Mouse (Mus musculus) hindbrain, embryonic 12.5 days (tissue): Measurements from ENCODE around the gene 1700028J19Rik. TPM values are rescaled to one million over a fixed set of nuclear protein-coding genes. Genes with fewer than 3 reads are reported as not detected.
"Not testable (repeated sequence)": the region's sequence is repeated elsewhere in the genome, so short reads cannot be mapped to it uniquely, and the experiment has no call there.

Source experiments
- ATAC-seq: fragments of 200-750 bp; cut with Nextera tagmentation; 2 replicates; pipeline ENCODE4 v1.8.0; 2017; ENCODE audit warnings: moderate TSS enrichment; ENCODE audit not compliant: low FRiP score
- H3K27ac ChIP-seq: fragments of 300-500 bp; sonication (generic); 2 replicates; pipeline ENCODE4 v1.5.1; 2016; ENCODE audit warnings: mild to moderate bottlenecking
- H3K27me3 ChIP-seq: fragments of 300-500 bp; sonication (generic); 2 replicates; pipeline ENCODE4 v1.6.1; 2016; ENCODE audit warnings: mild to moderate bottlenecking
- H3K36me3 ChIP-seq: fragments of 300-500 bp; sonication (generic); 2 replicates; pipeline ENCODE4 v1.6.1; 2016; ENCODE audit warnings: mild to moderate bottlenecking
- H3K4me1 ChIP-seq: fragments of 300-500 bp; sonication (generic); 2 replicates; pipeline ENCODE4 v1.6.1; 2016
- H3K4me2 ChIP-seq: fragments of 300-500 bp; sonication (generic); replicated peaks from 2 replicates; pipeline ENCODE4 v1.6.1; 2016; ENCODE audit warnings: mild to moderate bottlenecking
- H3K4me3 ChIP-seq: fragments of 300-500 bp; sonication (generic); 2 replicates; pipeline ENCODE4 v1.5.1; 2016; ENCODE audit warnings: mild to moderate bottlenecking
- H3K9ac ChIP-seq: fragments of 300-500 bp; sonication (generic); 2 replicates; pipeline ENCODE4 v1.6.1; 2016; ENCODE audit warnings: mild to moderate bottlenecking, moderate library complexity
- H3K9me3 ChIP-seq: fragments of 300-500 bp; sonication (generic); replicated peaks from 2 replicates; pipeline ENCODE4 v1.6.1; 2016; ENCODE audit warnings: mild to moderate bottlenecking
- WGBS: fragments of 180-500 bp; shearing (Covaris S2); methylation state at CpG from one replicate; pipeline ENCODE4 v1.1.7; 2016; 5-methylcytosine and 5-hydroxymethylcytosine counted together
- polyA plus RNA-seq: library from polyadenylated mRNA; unstranded; fragments of >200 nt; fragmentation: Nextera tagmentation; extraction: Ambion mirVana; gene quantifications from 2 replicates; pipeline ENCODE4 v1.2.1, GENCODE M21; 2016

Gene 1700028J19Rik
- polyA plus RNA-seq, 1 experiment from 2014 or later = 1.1 TPM

- 0% methylated on average over 23 of the region's 23 CpGs for WGBS
- H3K4me1 ChIP-seq = peaks cover 26% of the 10 kb centered on the region
- peak overlapping the region; percentile 78 for H3K4me2 ChIP-seq
Measured at GRCm38 (mm10) chr7:44246984-44247470, 532 bp upstream of the 1700028J19Rik start.

GRCm38 (mm10) chr7:44244080-44244479 is 2.4 kb downstream of the 1700028J19Rik start:
- H3K36me3 ChIP-seq = peaks cover 7% of the 10 kb centered on the region
- 40% methylated on average over 1 of the region's 1 CpGs for WGBS

More at GRCm38 (mm10) chr7:44246984-44247470, 532 bp upstream of the 1700028J19Rik start:
- Histone ChIP-seq H3K27me3 (no peaks in the 10 kb centered on the region), H3K4me3 (peak overlapping the region; percentile 88), H3K27ac (peak overlapping the region; percentile 92), H3K9me3 (0 out of 2 replicates have a peak, but pooled peaks cover 2% of the 10 kb centered on the region), H3K9ac (peak overlapping the region; percentile 92), H3K36me3 (peaks cover 33% of the 10 kb centered on the region)
- ATAC-seq = peak; percentile 32; the same call in 1 of the 2 replicates

GRCm38 (mm10) chr7:44241163-44241562 is 5.3 kb downstream of the 1700028J19Rik start:
- peaks cover 5% of the 10 kb centered on the region for H3K4me1 ChIP-seq
- ATAC-seq = no peak
- H3K36me3 ChIP-seq = no peaks in the 10 kb centered on the region
- 66% methylated on average over 2 of the region's 2 CpGs for WGBS
- no peak overlapping the region for H3K9ac ChIP-seq
- H3K4me2 ChIP-seq = no peak overlapping the region
- H3K27ac ChIP-seq = no peak overlapping the region
- no peaks in the 10 kb centered on the region for H3K27me3 ChIP-seq
- H3K9me3 ChIP-seq = 0 out of 2 replicates have a peak, but pooled peaks cover 2% of the 10 kb centered on the region
- no peak overlapping the region for H3K4me3 ChIP-seq

More at GRCm38 (mm10) chr7:44244080-44244479, 2.4 kb downstream of the 1700028J19Rik start:
- ATAC-seq = no peak
- no peak overlapping the region for H3K4me3 ChIP-seq
- H3K9ac ChIP-seq = no peak overlapping the region
- H3K4me1 ChIP-seq = peaks cover 20% of the 10 kb centered on the region
- H3K4me2 ChIP-seq = no peak overlapping the region
- no peaks in the 10 kb centered on the region for H3K27me3 ChIP-seq
- H3K27ac ChIP-seq = no peak overlapping the region
- 0 out of 2 replicates have a peak, but pooled peaks cover 2% of the 10 kb centered on the region for H3K9me3 ChIP-seq

GRCm38 (mm10) chr7:44240712-44241111 is 5.8 kb downstream of the 1700028J19Rik start:
- 45% methylated on average over 1 of the region's 1 CpGs for WGBS
- Histone ChIP-seq H3K4me2 (no peak overlapping the region), H3K4me3 (no peak overlapping the region), H3K9ac (no peak overlapping the region), H3K4me1 (peaks cover 5% of the 10 kb centered on the region), H3K36me3 (no peaks in the 10 kb centered on the region), H3K9me3 (0 out of 2 replicates have a peak, but pooled peaks cover 2% of the 10 kb centered on the region), H3K27ac (no peak overlapping the region), H3K27me3 (no peaks in the 10 kb centered on the region)
- no peak for ATAC-seq

- no peak overlapping the region for H3K27ac ChIP-seq
- no peak overlapping the region for H3K4me3 ChIP-seq
- H3K27me3 ChIP-seq = no peaks in the 10 kb centered on the region
- no peak overlapping the region for H3K9ac ChIP-seq
- H3K4me2 ChIP-seq = no peak overlapping the region
- 57% methylated on average over 2 of the region's 2 CpGs for WGBS
- H3K9me3 ChIP-seq = 0 out of 2 replicates have a peak, but pooled peaks cover 2% of the 10 kb centered on the region
- ATAC-seq = no peak
- no peaks in the 10 kb centered on the region for H3K4me1 ChIP-seq
- H3K36me3 ChIP-seq = no peaks in the 10 kb centered on the region
Measured at GRCm38 (mm10) chr7:44239913-44240312, 6.6 kb downstream of the 1700028J19Rik start.

- Histone ChIP-seq H3K9ac (no peak within 1 kb of the TSS), H3K4me2 (no peak within 1 kb of the TSS), H3K4me3 (no peak within 1 kb of the TSS), H3K9me3 (no peaks in the 10 kb centered on the region), H3K27ac (no peak within 1 kb of the TSS), H3K27me3 (0 out of 2 replicates have a peak, but pooled peaks cover 2% of the 10 kb centered on the region), H3K36me3 (no peaks in the 10 kb centered on the region), H3K4me1 (no peaks in the 10 kb centered on the region)
- ATAC-seq = no peak
- 81% methylated on average over 3 of the region's 3 CpGs for WGBS
Measured at GRCm38 (mm10) chr7:44235909-44236308, 10.6 kb downstream of the 1700028J19Rik start, which contains the start of gene Gm36864. Gene Gm36864, plus strand, starts transcription at chr7:44236177.

GRCm38 (mm10) chr7:44225076-44225475 is 21.4 kb downstream of the 1700028J19Rik start, which contains the start of gene Klk1:
Gene Klk1, plus strand, starts transcription at chr7:44225360.
- H3K27ac ChIP-seq = no peak within 1 kb of the TSS
- H3K9ac ChIP-seq = no peak within 1 kb of the TSS
- WGBS = 38% methylated on average over 1 of the region's 1 CpGs
- no peaks in the 10 kb centered on the region for H3K27me3 ChIP-seq
- H3K4me1 ChIP-seq = no peaks in the 10 kb centered on the region
- no peak within 1 kb of the TSS for H3K4me3 ChIP-seq
- H3K9me3 ChIP-seq = no peaks in the 10 kb centered on the region
- ATAC-seq = no peak
- H3K4me2 ChIP-seq = no peak within 1 kb of the TSS
- no peaks in the 10 kb centered on the region for H3K36me3 ChIP-seq

GRCm38 (mm10) chr7:44222335-44222734 is 24.2 kb downstream of the 1700028J19Rik start:
- H3K9me3 ChIP-seq, H3K9ac ChIP-seq, H3K27me3 ChIP-seq, H3K27ac ChIP-seq, ATAC-seq, H3K4me3 ChIP-seq, H3K36me3 ChIP-seq, H3K4me2 ChIP-seq, H3K4me1 ChIP-seq: not testable (repeated sequence)
- 88% methylated on average over 6 of the region's 6 CpGs for whole genome bisulfite sequencing

- 70% methylated on average over 8 of the region's 10 CpGs for WGBS
- H3K9me3 ChIP-seq, ATAC-seq, H3K27me3 ChIP-seq, H3K9ac ChIP-seq, H3K4me3 ChIP-seq, H3K4me2 ChIP-seq, H3K4me1 ChIP-seq, H3K36me3 ChIP-seq, H3K27ac ChIP-seq: not testable (repeated sequence)
Measured at GRCm38 (mm10) chr7:44221601-44222000, 24.9 kb downstream of the 1700028J19Rik start.

GRCm38 (mm10) chr7:44215645-44216044 is 30.9 kb downstream of the 1700028J19Rik start, which contains the start of gene Klk1b5:
Gene Klk1b5, plus strand, starts transcription at chr7:44215945.
- WGBS = 81% methylated on average over 1 of the region's 1 CpGs
- Histone ChIP-seq H3K4me1 (no peaks in the 10 kb centered on the region), H3K27ac (no peak within 1 kb of the TSS), H3K27me3 (no peaks in the 10 kb centered on the region; the same call in 1 of the 2 replicates), H3K4me3 (no peak within 1 kb of the TSS), H3K36me3 (no peaks in the 10 kb centered on the region), H3K9ac (no peak within 1 kb of the TSS), H3K4me2 (no peak within 1 kb of the TSS), H3K9me3 (no peaks in the 10 kb centered on the region)
- no peak for ATAC-seq

- Histone ChIP-seq H3K9ac (no peak overlapping the region), H3K27me3 (no peaks in the 10 kb centered on the region), H3K4me1 (no peaks in the 10 kb centered on the region), H3K36me3 (no peaks in the 10 kb centered on the region), H3K9me3 (no peaks in the 10 kb centered on the region), H3K27ac (no peak overlapping the region), H3K4me2 (no peak overlapping the region), H3K4me3 (no peak overlapping the region)
- no peak for ATAC-seq
- 78% methylated on average over 3 of the region's 3 CpGs for WGBS
Measured at GRCm38 (mm10) chr7:44208307-44208706, 38.2 kb downstream of the 1700028J19Rik start.

GRCm38 (mm10) chr7:44207135-44207534 is 39.4 kb downstream of the 1700028J19Rik start, which contains the start of gene Klk1b4:
Gene Klk1b4, plus strand, starts transcription at chr7:44207435.
- not testable (repeated sequence) for H3K9ac ChIP-seq, H3K4me3 ChIP-seq, H3K27ac ChIP-seq, ATAC-seq, H3K9me3 ChIP-seq, H3K36me3 ChIP-seq, H3K4me2 ChIP-seq, H3K27me3 ChIP-seq, H3K4me1 ChIP-seq
- WGBS = 58% methylated on average over 3 of the region's 3 CpGs

GRCm38 (mm10) chr7:44197891-44198290 is 48.6 kb downstream of the 1700028J19Rik start, which contains the start of gene Klk1b3:
Gene Klk1b3, plus strand, starts transcription at chr7:44198191.
- 80% methylated on average over 3 of the region's 3 CpGs for WGBS
- Histone ChIP-seq H3K36me3 (no peaks in the 10 kb centered on the region), H3K9me3 (no peaks in the 10 kb centered on the region), H3K4me1 (no peaks in the 10 kb centered on the region), H3K4me3 (no peak within 1 kb of the TSS), H3K4me2 (no peak within 1 kb of the TSS), H3K27me3 (no peaks in the 10 kb centered on the region), H3K9ac (no peak within 1 kb of the TSS), H3K27ac (no peak within 1 kb of the TSS)
- no peak for ATAC-seq
